Mouse (Mus musculus) monocyte, adult 5-6 weeks (primary cell): Measurements from ENCODE around the gene Evl. TPM values are rescaled to one million over a fixed set of nuclear protein-coding genes. Genes with fewer than 3 reads are reported as not detected.

Experiments
- ATAC-seq: fragments of 153-309, 156-312 bp; replicated peaks from 2 replicates; pipeline ENCODE4 v1.8.0; 2017; ENCODE audit warnings: mild to moderate bottlenecking; ENCODE audit not compliant: low TSS enrichment, insufficient number of reproducible peaks, severe bottlenecking, poor library complexity, low FRiP score
- total RNA-seq: library from RNA; stranded (forward); fragments of 200-1000, 200-491, 200-594 nt; gene quantifications from 3 replicates; pipeline ENCODE4 v1.2.3, GENCODE M21; 2017

Gene Evl
- total RNA-seq, 1 experiment from 2014 or later, result 395 TPM

- ATAC-seq, result no peak
These were observed 126.3 kb downstream of the Evl start for GRCm38 (mm10) chr12:108680861-108681260.

DNA sequence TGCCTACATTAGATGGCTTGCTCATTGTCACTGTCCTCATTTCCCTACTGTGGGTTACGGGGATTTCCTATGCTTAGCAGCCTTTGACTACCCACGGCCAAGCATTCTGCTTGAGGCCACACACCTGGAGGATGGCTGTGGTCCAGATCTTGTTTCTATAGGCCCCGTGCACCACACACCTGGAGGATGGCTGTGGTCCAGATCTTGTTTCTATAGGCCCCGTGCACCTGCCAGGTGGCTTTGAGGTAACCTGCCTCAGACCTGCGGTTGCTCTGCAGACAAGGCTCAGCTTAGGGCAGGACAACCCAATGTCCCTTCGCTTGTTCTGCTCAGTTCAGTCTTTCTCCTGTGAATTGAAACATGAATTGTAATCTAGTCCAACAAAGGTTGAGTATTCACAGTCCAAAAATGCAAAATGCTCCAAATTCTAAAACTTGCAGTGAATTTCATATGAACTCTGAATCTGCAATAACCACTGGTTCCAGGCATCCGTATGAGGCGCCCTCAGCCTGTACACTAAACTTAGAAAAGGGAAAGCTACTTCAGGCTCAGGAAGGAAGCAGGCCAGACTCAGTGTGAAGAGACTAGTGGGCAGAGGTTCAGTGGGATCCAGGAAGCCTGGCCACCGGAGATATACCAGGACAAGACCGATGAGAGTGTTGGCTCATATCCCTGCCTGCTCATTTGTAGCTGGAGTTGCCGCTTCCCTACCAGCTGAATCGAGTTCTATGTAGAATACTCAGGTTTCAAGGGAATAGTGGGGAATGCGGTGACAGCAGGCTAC is 127.9 kb downstream of the Evl start:
- ATAC-seq, result no peak

DNA sequence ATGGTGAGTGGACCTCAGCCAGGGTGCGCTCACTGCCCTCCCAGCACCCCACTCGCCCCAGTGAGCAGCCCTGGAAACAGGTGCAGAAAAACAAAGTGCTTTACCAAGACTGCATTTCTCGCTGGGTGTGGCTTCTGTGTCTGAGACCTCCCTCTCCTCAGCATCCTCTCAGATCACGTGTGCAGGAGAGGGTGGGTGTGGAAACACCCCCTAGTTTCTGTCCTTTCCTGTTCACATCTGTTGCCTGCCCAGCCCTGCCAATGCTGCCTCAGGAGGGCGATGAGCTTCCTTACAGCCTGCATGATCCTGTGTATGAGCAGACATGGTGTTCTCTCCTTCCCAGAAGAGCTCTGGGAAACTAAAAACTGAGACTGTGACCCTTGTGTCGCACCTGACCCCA is 131.9 kb downstream of the Evl start:
- no peak for ATAC-seq

- no peak for ATAC-seq
These were observed 132.4 kb downstream of the Evl start for GRCm38 (mm10) chr12:108686926-108687325.

- ATAC-seq, result no peak
These were observed 134.6 kb downstream of the Evl start for GRCm38 (mm10) chr12:108689167-108689566.

- ATAC-seq, result no peak
These were observed 136.0 kb downstream of the Evl start for GRCm38 (mm10) chr12:108690529-108690928.

DNA sequence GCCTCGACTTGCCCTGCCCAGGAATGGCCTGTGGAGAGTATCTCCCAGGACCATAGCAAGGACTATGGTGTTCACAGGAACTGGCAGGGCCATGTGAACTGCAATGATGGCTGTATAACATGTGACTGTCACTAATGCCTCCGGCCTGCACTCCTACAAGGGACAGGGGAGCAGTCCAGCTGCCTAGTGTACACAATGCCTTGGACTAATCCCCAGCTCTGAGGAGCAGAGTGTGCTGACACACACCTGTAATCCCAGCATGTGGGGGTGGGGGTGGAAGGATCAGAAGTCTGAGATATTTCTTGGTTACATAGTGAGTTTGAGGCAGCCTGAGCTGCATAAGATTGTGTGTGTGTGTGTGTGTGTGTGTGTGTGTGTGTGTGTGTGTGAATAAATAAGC is 139.1 kb downstream of the Evl start:
- no peak for ATAC-seq

GRCm38 (mm10) chr12:108694223-108694622 is 139.7 kb downstream of the Evl start:
- ATAC-seq, result no peak

DNA sequence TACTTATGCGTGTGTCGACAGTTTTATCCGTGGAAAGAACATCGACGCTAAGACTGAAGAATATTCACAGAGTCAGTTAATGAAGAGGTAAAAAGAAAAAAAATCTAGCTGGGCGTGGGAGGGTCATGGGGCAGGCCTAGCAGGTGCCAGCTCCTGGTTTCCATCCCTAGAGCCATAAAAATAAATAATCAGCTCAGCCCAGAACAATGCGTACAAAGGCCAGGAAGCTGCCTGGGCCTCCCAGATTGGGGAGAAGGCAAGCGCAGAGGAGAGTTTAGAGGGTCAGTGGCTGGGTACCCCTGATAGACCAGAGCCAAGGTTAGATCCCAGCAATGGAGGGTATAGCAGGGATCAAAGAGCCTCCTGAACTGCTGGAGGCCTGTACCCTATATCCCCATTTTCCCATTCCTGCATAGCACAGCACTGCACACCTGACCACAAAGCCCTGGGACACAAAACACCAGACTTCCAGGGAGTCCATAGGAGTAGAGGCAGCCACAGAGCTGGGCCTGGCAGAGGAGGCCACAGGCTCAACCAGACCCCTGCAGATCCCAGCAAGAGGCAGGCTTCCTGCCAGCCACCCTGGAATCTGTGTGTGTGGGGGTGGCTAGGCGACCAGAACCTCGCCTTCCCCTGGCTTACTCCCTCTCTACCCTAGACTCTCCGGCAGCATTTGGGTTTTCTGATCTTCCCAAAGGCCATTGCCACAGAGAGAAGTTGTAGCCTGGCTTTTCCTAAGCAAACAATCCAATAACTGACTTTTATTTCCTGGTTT is 144.4 kb downstream of the Evl start:
- no peak for ATAC-seq

DNA sequence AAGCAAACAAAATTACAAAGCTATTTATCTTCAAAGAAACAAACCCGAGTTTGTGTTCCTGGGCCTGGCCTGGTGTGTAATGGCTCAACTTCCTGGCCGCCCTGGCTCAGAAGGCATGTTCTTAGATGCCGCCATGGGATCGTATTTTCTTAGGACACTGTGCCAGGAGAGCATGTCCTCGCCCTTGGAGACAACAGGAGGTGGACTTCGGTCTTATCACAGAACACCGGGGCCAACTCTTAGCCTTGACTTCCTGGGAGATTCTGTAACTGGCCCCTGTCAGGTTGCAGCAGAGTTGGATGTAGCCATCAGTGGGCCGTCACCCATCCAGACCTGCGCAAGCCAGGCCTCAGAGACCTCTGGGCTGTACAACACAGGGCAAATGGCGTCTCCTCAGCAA is 145.1 kb downstream of the Evl start:
- no peak for ATAC-seq

DNA sequence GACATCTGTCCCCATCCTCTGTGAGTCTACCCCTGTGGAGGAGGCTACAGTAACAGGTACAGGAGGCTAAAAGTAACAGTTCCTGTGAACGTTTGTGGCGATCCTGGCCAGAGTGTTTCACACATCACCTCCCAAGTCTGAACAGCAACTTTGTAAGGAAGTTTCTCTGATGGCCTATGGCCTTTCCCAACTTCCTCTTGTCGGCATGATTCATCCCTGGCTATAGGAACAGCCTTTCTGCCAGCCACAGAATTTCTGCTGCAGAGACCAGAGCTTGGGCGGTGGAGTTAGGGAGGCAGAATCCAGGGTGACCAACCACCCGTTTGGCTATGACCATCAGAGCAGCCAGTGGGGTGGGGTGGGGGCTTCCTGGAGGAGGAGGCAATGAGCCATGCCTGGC is 145.5 kb downstream of the Evl start:
- ATAC-seq, result no peak

GRCm38 (mm10) chr12:108701221-108701620 is 146.7 kb downstream of the Evl start:
- ATAC-seq, result no peak

GRCm38 (mm10) chr12:108702185-108702584 is 147.7 kb downstream of the Evl start, which contains the start of gene Degs2:
Gene Degs2, minus strand, starts transcription at chr12:108702315.
- no peak for ATAC-seq

- ATAC-seq, result no peak
These were observed 151.0 kb downstream of the Evl start for GRCm38 (mm10) chr12:108705486-108705885.

GRCm38 (mm10) chr12:108706129-108706528 is 151.6 kb downstream of the Evl start:
- ATAC-seq, result no peak

- ATAC-seq, result no peak
These were observed 154.9 kb downstream of the Evl start for GRCm38 (mm10) chr12:108709386-108709785.

- no peak for ATAC-seq
These were observed 155.6 kb downstream of the Evl start for GRCm38 (mm10) chr12:108709964-108710765.

- ATAC-seq, result no peak
These were observed 156.5 kb downstream of the Evl start for GRCm38 (mm10) chr12:108710861-108711615.

DNA sequence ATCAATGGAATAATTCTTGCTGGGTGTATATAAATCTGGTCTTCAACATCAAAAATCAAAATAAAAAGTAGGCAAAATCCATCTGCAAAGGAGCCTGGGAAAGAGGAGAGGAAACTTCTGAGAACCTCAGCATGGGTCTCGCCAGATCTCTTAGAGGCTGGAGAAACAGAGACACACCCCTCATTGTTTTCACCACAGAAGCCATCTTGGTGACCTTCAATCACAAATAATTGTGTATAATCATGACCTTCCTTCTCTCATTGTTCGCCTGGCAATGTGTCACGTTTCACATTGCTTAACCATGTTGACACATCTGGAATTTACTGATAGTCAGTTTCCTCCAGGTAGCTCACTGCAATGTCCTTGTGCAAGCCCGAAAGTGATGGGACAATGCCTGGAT is 158.0 kb downstream of the Evl start:
- ATAC-seq, result no peak
